Mouse (Mus musculus) neutrophil, adult 5-6 weeks (primary cell): ENCODE measurements around the gene Smim14. TPM values are rescaled to one million over a fixed set of nuclear protein-coding genes. Genes with fewer than 3 reads are reported as not detected.

ENCODE experiments used
- ATAC-seq: fragments of 151-379, 151-347 bp; 2 replicates; pipeline ENCODE4 v1.8.0; 2017; ENCODE audit warnings: mild to moderate bottlenecking, moderate TSS enrichment; ENCODE audit not compliant: insufficient number of reproducible peaks, poor library complexity, low FRiP score, severe bottlenecking; ENCODE audit errors: extremely low read depth
- total RNA-seq: library from RNA; stranded (forward); fragments of 200-1000 nt; gene quantifications from 2 replicates; pipeline ENCODE4 v1.2.3, GENCODE M21; 2017

Smim14 gene
- total RNA-seq, 1 experiment from 2014 or later = 293 TPM

- no peak for ATAC-seq
Observed at GRCm38 (mm10) chr5:65428321-65428720, 108.7 kb downstream of the Smim14 start.

- no peak for ATAC-seq
Observed at GRCm38 (mm10) chr5:65425251-65425650, 111.7 kb downstream of the Smim14 start.

- ATAC-seq = no peak
Observed at GRCm38 (mm10) chr5:65424215-65424614, 112.8 kb downstream of the Smim14 start.

- no peak for ATAC-seq
Observed at GRCm38 (mm10) chr5:65422803-65423202, 114.2 kb downstream of the Smim14 start.

DNA sequence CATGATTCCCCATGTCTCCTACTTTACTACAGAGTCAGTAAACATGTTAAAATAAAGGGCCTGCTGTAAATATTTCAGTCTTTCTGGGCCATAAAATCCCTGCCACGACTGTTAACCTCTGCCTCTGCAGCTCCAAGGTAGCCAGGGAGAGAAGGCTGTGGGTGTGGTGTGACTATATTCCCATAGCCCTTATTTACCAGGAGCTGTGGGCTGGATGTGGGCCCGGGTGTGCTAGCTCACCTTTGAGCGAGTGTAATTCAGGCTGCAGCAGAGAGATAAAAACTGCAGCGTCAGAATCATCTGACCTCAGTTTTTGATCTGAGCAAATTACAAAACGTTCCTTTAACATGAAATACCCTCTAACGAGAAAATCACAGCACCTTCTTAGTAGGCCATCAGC is 116.2 kb downstream of the Smim14 start:
- no peak for ATAC-seq

DNA sequence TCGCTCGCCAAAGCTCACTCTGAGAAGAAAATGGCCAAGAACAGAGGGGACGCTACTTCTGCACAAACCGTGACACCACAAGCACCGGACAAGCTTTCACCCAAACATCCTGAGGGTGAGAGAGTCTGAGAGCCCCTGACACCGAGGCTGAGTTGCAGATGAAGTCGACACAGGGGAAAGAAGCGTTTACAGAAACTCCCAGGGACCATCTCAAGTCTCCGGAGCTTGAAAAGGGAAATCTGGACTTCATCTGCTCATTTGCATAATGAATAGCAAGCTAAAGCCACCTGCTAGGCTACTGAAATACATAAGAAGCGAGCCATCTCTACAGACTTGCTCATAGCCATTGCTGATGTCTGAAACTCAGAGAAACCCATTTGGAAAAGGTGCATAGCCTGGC is 117.8 kb downstream of the Smim14 start:
- ATAC-seq = no peak

DNA sequence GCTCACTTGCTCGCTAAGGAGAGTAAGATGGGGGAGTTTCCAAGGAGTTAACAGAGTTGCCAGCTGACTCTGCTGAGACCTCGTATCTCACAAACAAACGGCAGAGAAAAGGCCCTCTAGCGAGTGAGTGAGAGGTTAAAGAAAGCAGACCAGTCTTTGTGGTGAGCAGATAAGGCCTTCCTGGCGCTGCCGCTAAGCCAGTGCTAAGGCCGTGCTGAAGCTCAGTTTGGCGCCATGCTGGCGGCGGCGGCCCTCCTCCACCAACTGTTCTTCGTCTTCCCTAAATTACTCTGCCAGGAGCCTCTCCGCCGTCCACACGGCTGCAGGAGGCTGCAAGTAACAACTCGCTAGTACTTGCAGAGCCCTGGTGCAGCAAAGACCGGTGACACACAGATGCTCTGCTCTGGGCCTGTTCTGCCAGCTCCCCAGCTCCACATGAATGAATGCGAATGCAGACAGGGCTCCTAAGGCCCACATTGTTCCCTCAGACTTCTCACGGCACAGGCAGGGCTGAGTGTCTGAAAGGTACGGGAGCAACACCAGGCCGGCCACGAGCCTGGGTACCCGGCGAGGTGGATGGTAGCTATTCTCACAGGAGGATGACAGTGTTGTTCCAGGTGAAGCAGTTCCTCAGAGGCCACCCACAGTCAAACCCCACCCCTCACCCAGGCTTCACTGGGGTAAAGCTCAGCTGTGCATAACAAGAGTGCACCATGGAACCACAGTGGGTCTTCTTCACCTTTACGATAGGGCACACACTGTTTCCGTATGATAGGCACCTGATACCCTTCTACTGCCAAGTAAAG is 121.1 kb downstream of the Smim14 start:
- no peak for ATAC-seq

DNA sequence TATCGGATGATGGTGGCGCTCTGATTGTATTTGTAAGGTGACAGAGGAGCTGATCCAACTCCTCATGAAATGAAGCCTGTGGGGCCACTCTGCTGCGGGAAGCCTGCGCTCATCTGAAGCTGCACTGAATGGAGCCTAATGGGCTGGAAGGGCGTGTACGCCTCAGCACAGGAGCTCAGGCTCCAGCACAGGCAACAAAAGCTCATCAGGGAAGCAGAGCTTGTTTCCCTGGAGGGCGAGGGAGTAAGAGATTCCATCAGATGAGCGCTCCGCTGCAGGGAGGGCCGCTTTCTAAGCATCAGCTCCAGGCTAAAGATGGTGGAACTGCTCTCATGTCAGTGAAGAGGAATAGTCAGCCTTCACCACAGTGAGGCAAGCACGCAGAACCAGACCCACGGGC is 129.0 kb downstream of the Smim14 start:
- no peak for ATAC-seq

DNA sequence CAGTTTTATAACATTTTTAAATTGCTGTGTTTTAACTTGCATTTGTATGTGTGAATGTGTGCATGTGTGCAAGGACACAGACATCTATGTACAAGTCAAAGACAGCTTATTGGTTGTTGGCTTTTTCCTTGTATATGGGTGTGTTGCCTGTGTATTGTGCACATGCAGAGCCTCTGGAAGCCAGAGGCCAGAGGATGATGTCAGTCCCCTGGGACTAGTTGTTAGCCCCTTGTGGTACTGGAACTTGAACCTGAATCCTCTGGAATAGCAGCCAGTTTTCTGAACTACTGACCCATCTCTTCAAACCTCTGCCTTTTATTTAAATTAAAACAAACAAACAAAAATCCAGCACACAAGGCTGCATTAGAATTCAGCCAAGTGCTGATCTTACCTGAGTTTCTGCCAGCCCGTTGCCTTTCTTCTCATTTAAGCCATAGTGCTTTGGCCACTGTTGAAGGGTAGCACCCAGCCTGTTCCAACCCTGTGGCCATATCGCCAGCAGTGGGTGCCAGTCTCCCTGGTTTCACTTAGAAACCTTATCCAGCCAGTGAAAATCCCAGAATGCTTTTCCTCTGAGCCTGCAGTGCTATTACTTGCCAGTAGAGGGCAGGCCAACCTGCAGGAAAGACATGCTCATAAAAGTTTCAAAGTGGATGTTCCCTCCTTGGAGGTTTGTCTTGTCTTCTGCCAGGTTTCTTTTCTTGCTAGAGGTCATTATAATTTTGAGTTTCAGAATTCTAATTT is 135.6 kb downstream of the Smim14 start:
- peak; percentile 86 for ATAC-seq

Other genes starting within 250 kb of the Smim14 start
- 120 and 132 TPM in 2 replicates for gene Rfc1, start 201.5 kb downstream of the Smim14 start, total RNA-seq
- not detected in 2 replicates for gene Klb, start 188.9 kb downstream of the Smim14 start, total RNA-seq
- gene Rpl9, start 145.7 kb downstream of the Smim14 start, total RNA-seq = 1,010 and 1,014 TPM in 2 replicates
- 48.3 and 66.2 TPM in 2 replicates for gene Lias, start 145.7 kb downstream of the Smim14 start, total RNA-seq
- gene Ugdh, start 101.2 kb downstream of the Smim14 start, total RNA-seq = 30.3 and 45.6 TPM in 2 replicates
- gene Gm43552, start 44.4 kb downstream of the Smim14 start, total RNA-seq = not detected in 2 replicates
- gene Ube2k, start within 50 bp of the Smim14 start, total RNA-seq = 42.8 and 43.2 TPM in 2 replicates
- 224 and 259 TPM in 2 replicates for gene Pds5a, start 161.1 kb upstream of the Smim14 start, total RNA-seq
- 88.0 and 102 TPM in 2 replicates for gene N4bp2, start 226.3 kb upstream of the Smim14 start, total RNA-seq